Mouse (Mus musculus) liver, embryonic 18 days (tissue): Measurements from ENCODE around the gene Atp13a5. TPM values are rescaled to one million over a fixed set of nuclear protein-coding genes. Genes with fewer than 3 reads are reported as not detected.

ENCODE experiments used
- polyA plus RNA-seq: library from polyadenylated mRNA; depleted of rRNA; stranded (reverse); fragments of >200 nt; gene quantifications from 2 replicates; pipeline ENCODE4 v1.2.3, GENCODE M21; 2012; rRNA removed

Atp13a5 gene
- polyA plus RNA-seq = 0.01 TPM in 2 replicates

DNA sequence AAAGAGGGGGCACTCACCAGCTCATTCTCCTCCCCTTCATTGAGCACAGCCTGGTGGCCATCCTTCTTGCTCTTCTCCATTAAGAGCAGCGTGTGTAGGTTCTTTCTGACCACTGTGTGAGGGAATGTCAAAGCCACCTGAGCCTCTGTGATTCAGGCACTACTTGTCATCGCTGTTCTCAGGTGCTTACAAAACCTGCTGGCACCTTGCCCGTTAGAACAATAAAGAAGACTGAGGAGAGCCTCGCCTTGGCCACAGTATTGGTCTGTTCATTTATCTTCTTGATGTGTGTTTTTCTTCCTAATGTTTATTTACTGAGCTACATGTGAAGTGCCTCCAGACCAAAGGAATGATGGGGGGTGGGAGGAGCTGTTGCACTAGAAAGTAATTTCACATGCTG is at the start of gene Atp13a5:
Gene Atp13a5, minus strand, starts transcription at position 275 of the 400 bp plus-strand sequence.

DNA sequence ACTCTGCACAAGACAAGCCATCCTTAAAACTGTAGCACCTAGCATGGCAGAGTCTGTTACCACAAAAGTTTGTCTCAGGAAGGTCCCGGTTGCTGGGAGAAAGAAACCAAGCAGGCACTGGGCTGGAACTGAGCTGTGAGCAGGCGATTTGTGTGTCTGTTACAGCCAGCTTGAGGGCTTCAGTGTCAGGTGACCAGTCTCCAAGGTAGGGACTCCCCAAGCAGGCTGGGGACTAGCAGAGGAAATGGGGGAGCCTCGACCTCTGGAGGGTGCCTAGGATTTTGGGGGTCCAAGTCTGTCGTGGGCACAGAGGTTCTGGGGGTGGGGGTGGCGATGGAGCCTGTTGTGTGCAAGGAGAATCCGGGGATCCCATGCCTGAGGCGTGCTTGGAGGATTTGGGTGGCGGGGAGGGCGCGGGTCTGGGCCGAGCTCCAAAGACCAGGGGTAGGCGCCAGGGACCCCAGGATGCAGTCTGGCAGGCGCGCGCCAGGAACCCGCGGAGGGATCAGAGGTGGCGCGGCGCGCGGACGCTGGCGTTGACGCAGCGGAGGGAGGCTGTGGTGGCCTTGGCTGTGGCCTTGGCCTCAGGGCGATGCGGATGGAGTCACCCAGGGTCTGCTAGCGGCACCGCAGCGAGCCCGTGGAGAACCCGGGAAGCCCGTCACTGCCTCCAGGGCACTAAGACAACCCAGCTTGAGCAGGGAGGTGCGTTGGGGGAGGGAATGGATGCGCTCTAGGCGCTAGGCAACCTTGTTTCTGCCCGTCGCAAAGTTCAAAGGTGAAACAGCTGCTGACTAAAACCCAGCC is 168.7 kb downstream of the Atp13a5 start, which contains the start of gene Hrasls:
Gene Hrasls, plus strand, starts transcription at position 91 of the 807 bp plus-strand sequence.

Other genes with a start within 250 kb of the Atp13a5 start
- not detected in 2 replicates for gene Hrasls, start 169.0 kb downstream of the Atp13a5 start, polyA plus RNA-seq
- gene Atp13a4, start 166.1 kb upstream of the Atp13a5 start, polyA plus RNA-seq = not detected in 2 replicates
- 8.1 and 8.3 TPM in 2 replicates for gene Opa1, start 200.6 kb upstream of the Atp13a5 start, polyA plus RNA-seq